Mouse (Mus musculus) yolk sac, embryonic 10.5 days (tissue): ENCODE data around the gene Shld1.

ENCODE experiments used
- DNase-seq: peaks from one replicate; pipeline ENCODE4 v3.0.0-alpha.2; 2017; ENCODE audit warnings: low spot score

The Shld1 gene

GRCm38 (mm10) chr2:132724561-132724960 lies 37.8 kb downstream of the Shld1 start:
- DNase-seq = no peak

- no peak for DNase-seq
Observed at GRCm38 (mm10) chr2:132725376-132725905, 38.7 kb downstream of the Shld1 start.

DNA sequence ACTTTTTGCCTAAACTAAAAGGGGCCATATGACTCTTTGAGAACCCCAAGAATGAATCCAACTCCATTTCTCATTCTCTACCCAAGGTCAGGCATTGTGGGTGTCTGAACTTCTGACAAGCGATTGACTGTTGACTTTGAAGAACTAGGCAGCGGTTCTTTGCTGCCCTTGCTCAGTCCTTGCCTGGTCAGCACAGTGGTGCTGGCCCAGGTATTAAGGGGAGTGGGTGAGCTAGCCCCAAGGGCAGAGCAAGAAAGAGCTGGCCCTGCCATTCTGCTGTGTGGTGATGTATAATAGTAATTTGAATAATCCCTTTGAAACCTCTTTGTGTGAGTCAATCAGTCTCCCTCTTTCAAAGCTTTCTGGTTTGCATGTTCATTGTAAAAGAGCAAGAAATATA lies 39.4 kb downstream of the Shld1 start:
- no peak for DNase-seq

DNA sequence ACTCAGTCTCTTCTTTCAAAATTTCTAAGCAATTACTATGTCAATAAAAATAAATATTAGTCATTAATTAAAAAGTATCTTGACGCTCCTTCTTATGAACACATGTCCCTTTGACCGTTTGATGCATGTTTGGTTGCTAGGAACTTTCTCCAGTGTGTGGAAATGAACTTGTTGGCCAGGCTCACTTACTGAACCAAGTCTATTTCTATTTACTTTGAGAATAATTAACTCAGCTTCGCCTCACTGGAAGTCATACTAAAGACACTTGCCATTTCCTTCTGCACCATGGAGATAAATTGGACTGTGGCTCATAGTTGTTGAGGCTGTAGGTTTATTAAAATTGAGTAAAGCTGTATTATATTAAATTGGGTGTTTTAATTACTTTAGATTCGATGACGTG lies 46.2 kb downstream of the Shld1 start:
- DNase-seq = no peak

- DNase-seq = no peak
Observed at GRCm38 (mm10) chr2:132733603-132734573, 47.2 kb downstream of the Shld1 start.

DNA sequence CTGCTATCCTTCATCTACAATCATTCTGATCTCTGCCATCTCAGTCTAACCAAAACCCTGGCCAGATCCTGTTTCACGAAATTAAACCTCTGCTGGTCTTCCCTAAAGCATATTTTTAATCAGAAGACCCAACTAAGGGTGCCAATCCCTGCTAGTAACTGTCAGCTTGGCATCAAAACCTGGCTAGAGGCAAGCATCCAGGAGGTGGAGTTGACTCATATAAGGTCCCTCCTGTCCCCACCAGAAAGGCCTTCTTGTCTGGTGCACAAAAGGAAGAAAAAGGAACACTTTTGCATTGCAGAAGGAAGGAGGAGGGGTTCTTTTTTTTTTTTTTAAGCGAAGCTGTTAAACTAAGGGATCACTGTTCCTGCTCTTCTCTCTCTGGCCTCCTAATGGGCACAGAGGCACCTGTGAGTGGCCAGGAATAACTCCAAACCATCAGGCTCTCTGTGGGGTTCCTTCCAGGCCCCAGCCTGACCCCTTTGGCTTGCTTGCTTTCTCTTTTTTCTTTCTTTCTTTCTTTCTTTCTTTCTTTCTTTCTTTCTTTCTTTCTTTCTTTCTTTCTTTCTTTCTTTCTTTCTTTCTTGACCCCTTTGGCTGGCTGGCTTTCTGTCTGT lies 52.2 kb downstream of the Shld1 start:
- no peak for DNase-seq

GRCm38 (mm10) chr2:132741862-132742347 lies 55.2 kb downstream of the Shld1 start:
- DNase-seq = no peak

DNA sequence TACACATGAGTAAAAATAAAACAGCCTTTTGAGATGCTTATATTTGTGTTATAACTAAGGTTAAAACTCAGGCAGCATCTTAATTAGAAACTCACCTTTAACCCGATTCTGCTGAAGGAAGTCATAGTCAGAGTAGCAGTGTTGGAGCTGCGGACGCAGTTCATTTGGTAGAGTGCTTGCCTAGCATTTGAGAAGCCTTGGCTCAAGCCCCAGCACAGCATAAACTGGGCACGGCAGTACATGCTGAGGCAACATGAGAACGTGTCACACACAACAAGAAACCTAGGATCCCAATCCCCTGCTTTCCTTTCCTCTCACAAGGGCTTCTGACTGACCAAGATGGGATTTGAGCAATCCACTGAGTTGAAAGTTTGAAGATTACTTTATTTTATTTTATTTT lies 58.1 kb downstream of the Shld1 start:
- DNase-seq = no peak

DNA sequence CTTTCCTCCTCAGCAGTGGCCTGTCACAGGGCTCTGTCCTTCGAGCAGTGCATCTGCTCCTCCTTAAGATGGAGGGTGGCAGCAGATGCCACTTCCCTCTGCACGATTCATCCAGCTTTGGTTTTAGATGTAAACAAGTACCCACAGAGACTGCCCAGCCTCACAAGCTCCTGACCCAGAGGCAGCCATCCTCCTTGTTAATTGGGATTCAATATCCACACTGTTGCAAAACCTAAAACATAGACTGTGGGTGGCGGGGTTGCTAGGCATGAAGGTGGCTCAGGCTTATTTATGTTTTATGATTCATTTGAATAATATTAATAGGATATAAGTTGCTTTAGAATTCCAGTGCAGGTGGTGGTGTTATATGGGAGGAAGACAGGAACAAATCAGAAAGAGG lies 59.4 kb downstream of the Shld1 start:
- no peak for DNase-seq

DNA sequence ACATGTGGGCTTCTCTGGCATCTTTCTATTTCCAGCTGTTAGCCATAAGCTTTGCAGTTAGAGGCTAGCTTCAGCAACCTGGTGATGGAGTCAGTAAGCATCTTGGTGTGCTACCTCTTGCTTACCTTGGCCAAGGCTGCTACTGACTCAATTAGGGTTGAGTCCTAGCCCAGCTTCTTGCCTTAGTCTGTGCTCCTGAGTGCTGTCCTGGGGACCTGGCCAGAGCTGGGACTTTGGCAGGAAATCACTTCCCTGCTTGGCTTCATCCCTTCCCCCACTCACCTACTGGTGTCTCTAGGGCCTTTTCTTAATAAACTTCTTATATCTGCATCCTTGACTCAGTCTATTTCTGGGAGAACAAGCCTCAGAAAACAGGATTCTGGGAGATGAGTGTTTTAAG lies 64.0 kb downstream of the Shld1 start:
- no peak for DNase-seq

DNA sequence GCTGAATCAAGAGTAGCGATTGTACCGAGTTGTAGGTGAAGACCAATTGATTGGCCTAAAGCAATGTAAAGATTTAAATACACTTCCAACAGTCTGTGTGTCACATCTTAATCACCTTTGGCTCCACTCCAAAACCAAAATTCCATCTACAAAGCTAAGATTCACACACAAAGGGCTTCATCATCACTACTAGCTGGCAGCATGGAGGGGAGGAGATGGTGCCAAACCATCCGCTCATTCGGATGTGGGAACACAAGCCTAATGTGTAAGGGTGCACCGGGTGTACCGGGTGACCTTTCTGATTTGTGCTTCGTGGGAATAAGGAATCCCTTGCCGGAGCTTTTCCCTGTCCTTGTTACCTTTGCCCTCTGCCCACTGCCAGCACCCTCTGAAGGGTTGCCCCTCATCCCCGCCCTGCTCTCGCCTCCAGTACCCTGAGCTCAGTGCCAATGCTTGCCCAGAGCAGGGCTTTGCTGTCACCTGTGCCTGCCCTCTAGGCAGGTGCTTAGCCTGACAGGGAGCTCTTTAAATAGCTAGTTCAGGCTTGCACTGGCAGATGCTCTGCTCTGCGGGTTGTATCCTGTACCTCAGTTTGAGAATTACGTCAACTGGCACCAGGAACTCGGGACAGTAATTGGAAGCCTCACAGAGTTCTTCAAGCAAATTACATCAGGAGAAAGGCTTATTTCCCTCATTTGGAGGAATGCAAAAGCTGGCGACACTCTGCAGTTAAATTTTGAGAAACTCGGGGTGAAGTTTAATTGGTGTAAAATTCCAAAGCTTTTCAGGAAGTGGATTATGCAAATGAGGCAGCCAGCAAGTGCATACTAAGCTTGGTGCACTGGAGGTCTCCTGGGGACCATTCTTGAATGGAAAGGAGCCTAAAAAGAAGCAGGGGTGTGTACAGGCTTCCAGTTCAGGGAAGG lies 64.7 kb downstream of the Shld1 start:
- no peak for DNase-seq

- no peak for DNase-seq
Observed at GRCm38 (mm10) chr2:132752398-132752797, 65.7 kb downstream of the Shld1 start.

DNA sequence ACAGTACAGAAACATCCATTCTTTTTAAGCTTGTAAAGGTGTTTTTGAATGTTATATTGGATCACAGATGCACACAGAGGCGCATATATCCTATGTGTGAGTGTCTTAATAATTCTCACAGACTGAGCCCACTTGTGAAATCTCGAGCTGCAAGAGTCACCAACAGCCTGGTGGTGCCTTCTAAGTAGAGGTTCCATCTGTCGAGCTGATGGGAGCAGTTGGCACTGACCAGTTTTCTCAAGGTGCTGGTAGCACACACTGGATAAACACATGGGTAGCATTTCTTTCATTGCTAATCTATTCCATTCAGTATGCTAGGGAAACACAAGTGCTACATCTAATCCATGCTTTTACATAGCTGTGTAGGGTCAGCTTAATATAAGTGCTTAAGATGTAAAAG lies 66.4 kb downstream of the Shld1 start:
- DNase-seq = no peak

DNA sequence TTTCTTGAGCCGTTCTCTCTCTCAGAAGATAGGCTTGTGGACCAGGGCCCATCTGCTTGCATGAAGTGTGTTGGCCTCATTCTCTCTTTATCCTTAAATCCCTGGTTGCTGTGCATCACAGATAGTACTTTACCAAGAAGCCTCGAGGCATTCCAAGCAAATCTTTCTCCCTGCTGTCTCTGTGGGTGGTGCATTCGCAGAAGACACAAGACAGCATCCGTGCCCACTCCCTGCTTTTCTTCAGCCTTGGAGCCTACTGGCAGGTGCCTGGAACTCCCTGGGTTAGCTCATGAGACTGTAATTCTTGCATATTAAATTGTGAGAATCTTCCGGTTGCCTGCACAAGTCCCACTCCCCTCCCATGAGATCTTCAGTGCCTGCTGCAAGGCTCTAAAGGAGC lies 71.2 kb downstream of the Shld1 start:
- no peak for DNase-seq

DNA sequence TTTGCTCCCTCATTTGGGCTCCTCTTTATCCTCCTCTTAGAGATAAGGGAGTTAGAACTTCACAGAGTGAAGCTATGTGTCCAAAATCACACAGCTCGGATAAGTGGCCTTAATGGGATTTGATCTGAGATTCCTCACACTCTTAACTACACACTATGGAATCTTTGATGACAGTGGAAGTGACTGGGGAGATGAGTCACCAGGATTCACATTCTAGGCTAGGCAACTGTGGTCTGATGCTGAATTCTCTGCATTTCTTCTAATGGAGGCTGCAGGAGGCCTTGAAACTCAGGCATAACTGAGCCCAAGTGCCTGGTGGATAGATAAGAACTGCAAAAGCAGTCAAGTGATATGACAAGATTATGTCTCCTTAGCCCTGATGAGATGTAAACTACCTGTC lies 84.1 kb downstream of the Shld1 start:
- no peak for DNase-seq

DNA sequence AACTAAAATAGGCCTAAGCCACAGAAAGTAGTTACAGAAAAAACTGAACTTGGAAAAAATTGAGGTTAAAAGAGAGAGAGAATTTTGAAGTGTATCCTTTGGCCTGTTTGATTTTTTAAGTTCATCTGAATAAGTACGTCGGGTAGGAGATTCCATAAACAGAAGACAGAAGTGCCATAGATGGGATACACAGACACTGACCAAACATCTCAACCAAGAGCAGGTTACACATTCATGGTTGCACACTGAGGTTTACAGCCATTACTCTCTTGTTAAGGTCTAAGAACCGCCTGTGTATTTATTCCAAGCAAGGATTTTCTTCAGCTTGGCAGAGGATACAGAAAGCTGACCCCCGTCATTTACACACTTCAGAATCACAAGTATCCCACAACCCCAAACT lies 94.2 kb downstream of the Shld1 start, which contains the start of gene Chgb:
TSS of gene Chgb (plus strand) at position 301 of the 400 bp plus-strand sequence.
- DNase-seq = no peak

DNA sequence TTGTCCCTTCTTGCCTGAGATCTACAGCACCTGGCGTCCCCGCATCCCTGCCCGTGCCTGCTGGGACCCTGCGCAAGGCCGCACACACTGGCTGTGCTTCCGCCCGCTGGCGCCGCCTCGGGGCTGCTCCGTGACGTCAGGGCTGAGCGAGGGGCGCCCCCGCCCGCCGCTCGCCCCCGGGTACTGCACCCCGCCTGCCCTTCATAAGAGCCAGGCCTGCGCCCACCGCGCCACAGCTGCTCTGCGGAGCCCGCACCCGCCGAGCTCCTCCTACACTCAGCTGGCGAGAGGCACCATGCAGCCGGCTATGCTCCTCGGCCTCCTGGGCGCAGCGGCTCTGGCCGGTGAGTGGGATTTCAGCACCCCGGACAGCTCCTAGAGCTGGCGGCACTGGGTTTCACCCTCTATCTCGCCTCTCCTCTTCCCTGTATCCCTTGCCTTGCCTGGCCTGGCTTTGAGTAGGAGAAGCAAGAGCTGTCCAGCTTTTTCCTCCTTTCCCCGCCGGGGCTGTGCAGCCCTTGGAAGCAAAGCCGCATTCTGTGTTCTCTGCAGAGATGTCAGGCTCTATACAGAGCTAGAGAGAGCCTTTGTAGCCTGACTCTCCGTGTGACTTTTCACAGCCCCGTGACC lies 94.8 kb downstream of the Shld1 start:
- DNase-seq = peak; percentile 92

GRCm38 (mm10) chr2:132784039-132784438 lies 97.3 kb downstream of the Shld1 start:
- no peak for DNase-seq

GRCm38 (mm10) chr2:132793441-132794203 lies 106.9 kb downstream of the Shld1 start:
- DNase-seq = no peak

GRCm38 (mm10) chr2:132794204-132794586 lies 107.5 kb downstream of the Shld1 start:
- no peak for DNase-seq
